Mouse (Mus musculus) brain, embryonic 14.5 days (tissue): ENCODE results near the gene Cry2.

Experiments used
- CTCF ChIP-seq: fragments of 200-500 bp; IDR thresholded peaks from 2 replicates; pipeline ENCODE4 v1.5.1; 2012; ENCODE audit warnings: inconsistent platforms, mild to moderate bottlenecking, moderate library complexity, borderline replicate concordance; ENCODE audit not compliant: insufficient read depth, insufficient read length; ENCODE audit errors: extremely low read depth
- POLR2A ChIP-seq: fragments of 200-500 bp; IDR thresholded peaks from 2 replicates; pipeline ENCODE4 v1.6.1; 2012; ENCODE audit warnings: mild to moderate bottlenecking, inconsistent platforms, borderline replicate concordance; ENCODE audit not compliant: poor library complexity, insufficient read depth, insufficient read length, severe bottlenecking; ENCODE audit errors: extremely low read depth

- TF ChIP-seq CTCF, result no peak
- TF ChIP-seq POLR2A, result no peak
Observed at GRCm38 (mm10) chr2:92397436-92397835, 36.4 kb downstream of the Cry2 start.
